Mouse (Mus musculus): ENCODE measurements at regions not wholly inside any gene's neighbourhood (a gene's known extent, or its start where the extent isn't known, plus 50 kb on each side); places are given as distances from the start of the nearest gene placed in this dataset.

DNA sequence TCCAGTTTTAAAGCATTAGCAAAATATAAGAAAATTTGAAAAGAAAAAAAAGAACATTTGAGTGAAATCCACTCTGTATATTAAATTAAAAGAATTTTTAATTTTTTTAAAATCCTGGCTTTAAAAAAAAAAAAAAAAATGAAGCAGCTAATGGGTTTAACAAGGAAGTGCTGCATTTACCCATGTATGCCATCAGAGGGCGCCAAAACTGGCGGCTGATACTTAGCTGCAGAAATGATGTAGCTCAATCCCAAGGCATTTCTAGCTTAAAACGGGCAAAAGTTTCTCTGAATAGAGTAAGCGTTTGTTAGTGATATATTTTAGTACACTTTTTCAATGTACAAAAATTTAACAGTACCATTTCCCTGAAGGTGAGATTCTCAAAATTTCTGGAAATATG, 74.4 kb upstream of the Mrpl21 start:
- no peaks in the 10 kb centered on the region for H3K36me3 ChIP-seq (ENCODE audit: control insufficient read depth, insufficient read depth, low read length)

More for the DNA sequence above, 74.4 kb upstream of the Mrpl21 start:
- TF ChIP-seq CTCF (IDR thresholded peaks at IDR 0.05; ENCODE audit: low read depth, low read length) (peak; percentile 65; the same call in 1 of the 2 replicates), POLR2A (IDR thresholded peaks at IDR 0.05; ENCODE audit: extremely low read depth, insufficient read depth, low read length) (no peak)
- Histone ChIP-seq H3K4me3 (ENCODE audit: insufficient read depth, low read depth, low read length) (no peak overlapping the region), H3K9ac (ENCODE audit: low read depth, low read length) (no peak overlapping the region), H3K4me1 (ENCODE audit: control insufficient read depth, insufficient read depth, low read length) (no peaks in the 10 kb centered on the region; the same call in 1 of the 2 replicates), H3K27ac (replicated peaks; ENCODE audit: insufficient read depth, low read depth, low read length) (no peak overlapping the region), H3K79me2 (ENCODE audit: control insufficient read depth, insufficient read depth, low read length) (no peaks in the 10 kb centered on the region), H3K27me3 (ENCODE audit: control insufficient read depth, insufficient read depth, low read length) (no peaks in the 10 kb centered on the region)
- peak; percentile 48 for DNase-seq (ENCODE audit: extremely low read depth, low read depth, low spot score)
- WGBS, result 4% methylated on average over 4 of the region's 4 CpGs

All from liver, adult 2 months (tissue).